Mouse (Mus musculus) cortical plate, adult 2 months (tissue): Measurements from ENCODE around the gene Fstl4.

Source experiments
- CTCF ChIP-seq: fragments of 200-500 bp; IDR thresholded peaks from 2 replicates; pipeline ENCODE4 v1.5.1; 2011; ENCODE audit warnings: mild to moderate bottlenecking, control low read depth, low read length; ENCODE audit not compliant: insufficient read depth; ENCODE audit errors: extremely low read depth
- POLR2A ChIP-seq: fragments of 200-500 bp; IDR thresholded peaks from 2 replicates; pipeline ENCODE4 v1.6.1; 2011; ENCODE audit warnings: mild to moderate bottlenecking, low read length, control low read depth; ENCODE audit not compliant: insufficient read depth; ENCODE audit errors: extremely low read depth

GRCm38 (mm10) chr11:53091596-53091995 lies 327.2 kb downstream of the Fstl4 start:
- TF ChIP-seq CTCF, result no peak
- TF ChIP-seq POLR2A, result no peak
